Mouse (Mus musculus): ENCODE data around the gene Ehd4.

Ehd4 gene

GRCm38 (mm10) chr2:120154361-120154894, at the start of gene Ehd4:
Ehd4 (minus strand) TSS chr2:120154606.
- in situ Hi-C loops (cut with MboI; ENCODE audit: low pct_unique_long_range_greater_than_20kb in 1 of 2, low sequenced_read_pairs in 2 of 2, unreplicated experiment in 1 of 2), result no loop called here

DNA sequence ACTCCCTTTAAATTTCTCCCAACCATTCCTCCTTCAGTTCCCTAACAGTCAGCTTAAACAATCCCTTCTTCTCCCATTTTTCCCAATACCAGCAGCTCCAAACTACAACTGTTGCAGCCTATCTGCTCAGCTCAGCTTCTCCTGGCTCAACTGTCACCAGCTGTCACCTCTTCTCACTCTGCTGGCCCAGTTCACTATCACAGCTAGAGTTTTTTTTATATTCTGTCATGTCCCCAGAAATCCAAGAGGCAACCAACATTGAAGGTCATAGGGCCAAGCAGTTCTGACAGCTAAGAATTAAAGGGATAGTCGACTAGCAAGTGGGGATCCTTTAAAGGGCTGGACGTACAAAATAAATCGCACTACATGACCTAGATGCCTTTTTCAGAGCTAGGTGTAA, 49.3 kb upstream of the Ehd4 start:
- in situ Hi-C loops (cut with MboI; ENCODE audit: low pct_unique_long_range_greater_than_20kb in 1 of 2, low sequenced_read_pairs in 2 of 2, unreplicated experiment in 1 of 2), result no loop called here

DNA sequence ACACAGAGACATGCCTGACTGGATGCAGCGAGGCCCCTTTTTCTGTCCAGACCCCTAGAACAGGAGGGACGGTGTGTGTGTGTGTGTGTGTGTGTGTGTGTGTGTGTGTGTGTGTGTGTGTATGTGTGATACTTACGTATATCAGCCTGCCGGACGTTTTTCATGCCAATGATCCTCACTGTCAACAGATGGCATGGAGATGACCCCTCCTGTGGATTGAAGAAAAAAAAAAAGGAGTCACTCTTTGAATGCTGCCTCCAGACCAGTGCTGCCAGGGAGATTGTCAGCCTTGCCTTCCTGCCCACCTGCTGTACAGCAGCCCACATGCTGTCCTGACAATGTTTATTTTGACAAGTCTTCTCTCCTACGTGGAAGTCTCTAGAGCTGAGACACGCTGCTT, 45.7 kb upstream of the Ehd4 start:
- in situ Hi-C loops (cut with MboI; ENCODE audit: low pct_unique_long_range_greater_than_20kb in 1 of 2, low sequenced_read_pairs in 2 of 2, unreplicated experiment in 1 of 2), result no loop called here

- in situ Hi-C loops (cut with MboI; ENCODE audit: low pct_unique_long_range_greater_than_20kb in 1 of 2, low sequenced_read_pairs in 2 of 2, unreplicated experiment in 1 of 2), result loop anchor here (5.0 kb wide), 1 partner anchor 79 kb away; no protein-coding TSS in a partner anchor
Measured at GRCm38 (mm10) chr2:120188174-120188573, 33.8 kb upstream of the Ehd4 start.

GRCm38 (mm10) chr2:120187583-120187982, 33.2 kb upstream of the Ehd4 start:
- in situ Hi-C loops (cut with MboI; ENCODE audit: low pct_unique_long_range_greater_than_20kb in 1 of 2, low sequenced_read_pairs in 2 of 2, unreplicated experiment in 1 of 2), result loop anchor here (5.0 kb wide), 1 partner anchor 80 kb away; no protein-coding TSS in a partner anchor

- in situ Hi-C loops (cut with MboI; ENCODE audit: low pct_unique_long_range_greater_than_20kb in 1 of 2, low sequenced_read_pairs in 2 of 2, unreplicated experiment in 1 of 2), result loop anchor here (5.0 kb wide), 1 partner anchor 82 kb away; no protein-coding TSS in a partner anchor
Measured at GRCm38 (mm10) chr2:120185527-120186276, 31.3 kb upstream of the Ehd4 start.

DNA sequence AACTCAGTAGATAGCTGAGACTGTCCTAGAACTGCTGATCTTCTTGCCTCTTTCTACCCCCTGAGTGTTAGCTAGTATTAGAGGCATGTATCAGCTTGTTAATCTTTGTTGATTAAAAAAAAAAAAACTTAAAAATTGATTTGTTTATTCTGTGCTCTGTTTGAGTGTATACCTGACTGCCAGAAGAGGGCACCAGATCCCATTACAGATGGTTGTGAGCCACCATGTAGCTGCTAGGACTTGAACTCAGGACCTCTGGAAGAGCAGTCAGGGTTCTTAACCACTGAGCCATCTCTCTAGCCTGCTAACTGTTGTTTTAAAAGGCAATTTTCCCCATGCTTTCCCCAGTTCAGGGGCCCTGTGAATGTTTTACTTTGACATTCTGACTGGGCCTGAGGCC, 24.5 kb upstream of the Ehd4 start:
- in situ Hi-C loops (cut with MboI; ENCODE audit: low pct_unique_long_range_greater_than_20kb in 1 of 2, low sequenced_read_pairs in 2 of 2, unreplicated experiment in 1 of 2), result no loop called here

DNA sequence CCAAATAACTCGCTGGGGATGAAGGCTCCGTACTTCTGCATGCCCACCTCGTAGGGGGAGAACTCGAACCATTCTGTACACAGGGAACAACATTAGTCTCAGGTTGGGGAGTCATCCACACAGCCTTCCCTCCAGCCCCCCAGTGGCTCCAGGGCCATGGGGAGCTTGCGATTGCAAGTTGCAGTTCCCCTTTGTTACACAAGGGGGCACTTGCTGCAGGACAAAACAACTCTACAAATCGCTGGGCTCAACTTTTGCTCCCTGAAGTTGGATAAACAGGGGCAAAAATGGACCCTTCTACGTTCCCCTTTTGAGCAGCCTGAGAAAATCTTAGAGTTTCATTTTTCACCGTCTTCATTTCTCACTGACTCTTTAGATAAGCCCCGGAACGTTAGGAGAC, 19.3 kb upstream of the Ehd4 start:
- in situ Hi-C loops (cut with MboI; ENCODE audit: low pct_unique_long_range_greater_than_20kb in 1 of 2, low sequenced_read_pairs in 2 of 2, unreplicated experiment in 1 of 2), result no loop called here

- in situ Hi-C loops (cut with MboI; ENCODE audit: low pct_unique_long_range_greater_than_20kb in 1 of 2, low sequenced_read_pairs in 2 of 2, unreplicated experiment in 1 of 2), result no loop called here
Measured at GRCm38 (mm10) chr2:120171362-120171761, 17.0 kb upstream of the Ehd4 start.

DNA sequence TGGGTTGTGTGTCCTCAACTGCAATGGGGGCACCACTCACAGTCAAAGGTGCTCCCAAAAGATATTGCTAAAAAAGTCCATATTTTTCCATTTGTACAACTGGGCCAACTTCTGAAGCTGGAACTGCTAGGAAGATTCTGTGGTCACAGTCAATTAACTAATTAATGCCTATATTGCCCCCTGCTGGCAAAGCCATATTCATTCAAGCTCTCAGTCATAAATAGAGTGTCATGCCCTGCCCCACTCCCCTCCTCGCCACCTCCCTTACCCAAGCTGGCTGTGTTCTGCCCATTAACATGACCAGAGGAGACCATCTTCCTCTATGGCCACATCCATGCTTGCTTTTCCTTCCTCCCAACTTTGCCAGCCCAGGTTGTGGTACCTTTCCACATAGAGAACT, 16.3 kb upstream of the Ehd4 start:
- in situ Hi-C loops (cut with MboI; ENCODE audit: low pct_unique_long_range_greater_than_20kb in 1 of 2, low sequenced_read_pairs in 2 of 2, unreplicated experiment in 1 of 2), result no loop called here

DNA sequence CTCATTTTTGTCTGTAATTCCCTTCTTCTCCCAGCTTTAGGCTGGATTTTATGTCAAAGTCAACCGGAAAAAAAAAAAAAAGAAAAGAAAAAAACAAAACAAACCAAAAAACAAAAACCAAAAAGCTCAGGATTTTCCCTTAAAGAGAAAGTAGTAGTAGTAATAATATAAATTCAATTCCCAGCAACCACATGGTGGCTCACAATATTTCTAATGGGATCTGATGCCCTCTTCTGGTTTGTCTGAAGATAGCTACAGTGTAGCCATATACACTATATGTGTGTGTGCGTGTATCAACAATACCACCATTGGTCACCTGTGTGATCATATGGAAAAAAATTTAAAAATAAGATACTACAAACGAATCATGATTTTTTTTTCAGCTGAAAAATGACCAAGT, 15.0 kb upstream of the Ehd4 start:
- in situ Hi-C loops (cut with MboI; ENCODE audit: low pct_unique_long_range_greater_than_20kb in 1 of 2, low sequenced_read_pairs in 2 of 2, unreplicated experiment in 1 of 2), result no loop called here

DNA sequence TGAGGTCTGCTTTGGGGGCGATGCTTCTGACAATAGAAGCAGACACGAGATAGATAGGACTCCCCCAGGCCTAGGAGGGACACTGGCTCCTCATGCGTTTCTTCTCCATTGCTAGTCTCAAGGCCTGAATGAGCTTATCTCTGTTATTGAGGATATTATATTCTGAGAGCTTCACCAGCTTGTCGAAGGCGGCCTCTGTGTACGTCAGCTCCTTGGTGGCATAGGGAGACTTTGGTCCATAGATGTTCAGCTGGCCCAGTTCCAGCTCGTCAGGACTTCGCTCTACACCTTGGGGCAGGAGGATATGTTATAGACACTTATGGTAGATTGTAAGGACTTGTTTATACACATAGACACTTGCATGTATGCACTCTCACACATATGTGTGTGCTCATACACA, 13.4 kb upstream of the Ehd4 start:
- in situ Hi-C loops (cut with MboI; ENCODE audit: low pct_unique_long_range_greater_than_20kb in 1 of 2, low sequenced_read_pairs in 2 of 2, unreplicated experiment in 1 of 2), result no loop called here

DNA sequence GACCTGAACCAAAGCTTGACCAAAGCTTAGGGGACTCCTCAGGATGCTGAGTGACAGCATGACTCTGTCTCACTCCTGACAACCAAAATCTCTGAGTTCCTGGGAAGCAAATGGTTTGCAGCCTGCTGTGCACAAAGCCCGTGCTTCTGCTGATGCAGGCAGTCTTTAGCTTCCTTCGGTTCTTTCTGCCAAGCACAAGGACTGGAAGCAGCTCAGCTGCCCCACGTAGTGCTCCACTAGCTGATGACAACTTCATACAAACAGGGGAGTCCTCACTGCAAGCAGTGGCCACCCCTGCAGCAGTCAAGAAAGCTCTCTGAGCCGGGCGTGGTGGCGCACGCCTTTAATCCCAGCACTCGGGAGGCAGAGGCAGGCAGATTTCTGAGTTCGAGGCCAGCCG, 11.1 kb upstream of the Ehd4 start:
- in situ Hi-C loops (cut with MboI; ENCODE audit: low pct_unique_long_range_greater_than_20kb in 1 of 2, low sequenced_read_pairs in 2 of 2, unreplicated experiment in 1 of 2), result no loop called here

DNA sequence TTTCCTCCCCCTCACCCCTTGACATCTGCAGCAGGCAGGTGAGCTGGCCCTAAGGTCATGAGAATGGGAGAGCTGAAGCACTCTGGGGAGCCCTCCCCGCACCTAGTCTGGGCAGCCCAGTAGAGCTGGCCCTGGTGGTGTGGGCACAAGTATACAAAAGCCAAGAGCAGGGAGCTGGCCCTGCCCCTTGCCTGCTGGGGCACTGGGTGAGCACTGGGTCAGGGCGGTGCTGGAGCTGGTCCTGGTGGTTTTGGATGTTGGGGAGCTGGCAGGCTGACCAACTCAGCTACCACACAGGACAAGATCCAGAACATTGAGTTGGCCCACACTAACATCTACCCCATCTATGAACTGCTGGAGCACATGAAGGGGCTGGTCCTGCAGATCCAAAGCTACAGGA, 5.0 kb upstream of the Ehd4 start:
- in situ Hi-C loops (cut with MboI; ENCODE audit: low pct_unique_long_range_greater_than_20kb in 1 of 2, low sequenced_read_pairs in 2 of 2, unreplicated experiment in 1 of 2), result no loop called here

- in situ Hi-C loops (cut with MboI; ENCODE audit: low pct_unique_long_range_greater_than_20kb in 1 of 2, low sequenced_read_pairs in 2 of 2, unreplicated experiment in 1 of 2), result no loop called here
Measured at GRCm38 (mm10) chr2:120158846-120159245, 4.4 kb upstream of the Ehd4 start.

GRCm38 (mm10) chr2:120158016-120158415, 3.6 kb upstream of the Ehd4 start:
- in situ Hi-C loops (cut with MboI; ENCODE audit: low pct_unique_long_range_greater_than_20kb in 1 of 2, low sequenced_read_pairs in 2 of 2, unreplicated experiment in 1 of 2), result no loop called here

GRCm38 (mm10) chr2:120157606-120158005, 3.2 kb upstream of the Ehd4 start:
- in situ Hi-C loops (cut with MboI; ENCODE audit: low pct_unique_long_range_greater_than_20kb in 1 of 2, low sequenced_read_pairs in 2 of 2, unreplicated experiment in 1 of 2), result no loop called here

GRCm38 (mm10) chr2:120153586-120154360, 633 bp downstream of the Ehd4 start:
- in situ Hi-C loops (cut with MboI; ENCODE audit: low pct_unique_long_range_greater_than_20kb in 1 of 2, low sequenced_read_pairs in 2 of 2, unreplicated experiment in 1 of 2), result no loop called here

GRCm38 (mm10) chr2:120150571-120150970, 3.8 kb downstream of the Ehd4 start:
- in situ Hi-C loops (cut with MboI; ENCODE audit: low pct_unique_long_range_greater_than_20kb in 1 of 2, low sequenced_read_pairs in 2 of 2, unreplicated experiment in 1 of 2), result no loop called here

- in situ Hi-C loops (cut with MboI; ENCODE audit: low pct_unique_long_range_greater_than_20kb in 1 of 2, low sequenced_read_pairs in 2 of 2, unreplicated experiment in 1 of 2), result no loop called here
Measured at GRCm38 (mm10) chr2:120149634-120150033, 4.8 kb downstream of the Ehd4 start.
